Mouse (Mus musculus): ENCODE measurements at regions not wholly inside any gene's neighbourhood (a gene's known extent, or its start where the extent isn't known, plus 50 kb on each side); places are given as distances from the start of the nearest gene placed in this dataset.

DNA sequence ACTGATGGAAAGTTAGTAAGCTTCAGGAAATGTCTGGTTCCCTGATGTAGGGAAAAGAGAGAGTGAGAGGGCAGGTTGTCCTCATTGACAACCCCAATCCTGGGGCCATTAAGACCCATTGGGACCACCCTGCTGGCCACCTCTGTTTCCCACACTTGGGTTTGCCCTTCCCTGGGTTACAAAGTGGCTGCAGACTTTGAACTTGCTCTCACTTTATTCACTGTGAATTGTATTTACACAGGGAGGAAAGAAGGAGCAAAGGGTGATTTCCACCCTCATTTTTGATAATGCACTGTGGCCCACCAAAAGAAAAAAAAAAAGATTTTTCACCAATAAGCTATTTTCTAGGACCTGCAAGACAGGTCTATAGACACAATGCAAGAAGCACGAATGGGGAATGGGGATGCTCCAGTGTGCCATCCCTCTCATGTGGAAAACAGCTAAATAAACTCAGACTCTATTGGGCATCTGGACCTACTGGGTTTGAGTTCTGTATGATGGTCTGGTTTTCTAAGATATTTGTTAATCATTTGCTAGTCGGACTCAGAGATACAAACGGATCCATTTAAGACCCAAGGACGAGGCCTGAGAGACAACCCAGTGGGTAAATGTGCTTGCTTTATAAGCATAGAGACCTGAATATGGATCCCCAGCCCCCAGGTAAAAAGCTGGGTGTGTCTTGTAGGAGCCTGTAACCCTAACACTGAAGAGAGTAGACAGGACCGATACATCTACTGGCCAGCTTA is 50.2 kb upstream of the Ttc29 start:
- no peaks in the 10 kb centered on the region for H3K36me3 ChIP-seq (replicated peaks; ENCODE audit: low read length)
- TF ChIP-seq GATA1 (IDR thresholded peaks at IDR 0.05; ENCODE audit: borderline replicate concordance, low read length) (no peak), FLI1 (IDR thresholded peaks at IDR 0.05; ENCODE audit: low read length) (no peak)

More for the DNA sequence above, 50.2 kb upstream of the Ttc29 start:
- H3K4me3 ChIP-seq (replicated peaks), result no peak overlapping the region
- H3K9me3 ChIP-seq, result 0 out of 2 replicates have a peak, but pooled peaks cover 4% of the 10 kb centered on the region
- H3K4me1 ChIP-seq, result no peaks in the 10 kb centered on the region
- H3K27me3 ChIP-seq (replicated peaks), result no peaks in the 10 kb centered on the region

All from megakaryocyte, embryonic 14.5 days (primary cell).